Mouse (Mus musculus): Measurements from ENCODE around the gene Uts2. TPM values are rescaled to one million over a fixed set of nuclear protein-coding genes. Genes with fewer than 3 reads are reported as not detected.

Uts2 gene
- polyA plus RNA-seq, 1 experiment from 2014 or later, result not detected

Other genes starting within 250 kb of the Uts2 start
- 25.5 and 26.7 TPM in 2 replicates for gene Errfi1, start 143.2 kb upstream of the Uts2 start, polyA plus RNA-seq (2014; fragmentation: Nextera tagmentation; extraction: Ambion mirVana)
- 387 and 401 TPM in 2 replicates for gene Park7, start 82.7 kb upstream of the Uts2 start, polyA plus RNA-seq (2014; fragmentation: Nextera tagmentation; extraction: Ambion mirVana)
- 0.11 and 0.80 TPM in 2 replicates for gene Tnfrsf9, start 82.5 kb upstream of the Uts2 start, polyA plus RNA-seq (2014; fragmentation: Nextera tagmentation; extraction: Ambion mirVana)
- 6.0 and 6.7 TPM in 2 replicates for gene Per3, start 47.6 kb downstream of the Uts2 start, polyA plus RNA-seq (2014; fragmentation: Nextera tagmentation; extraction: Ambion mirVana)
- gene Vamp3, start 60.9 kb downstream of the Uts2 start, polyA plus RNA-seq (2014; fragmentation: Nextera tagmentation; extraction: Ambion mirVana), result 51.7 and 54.5 TPM in 2 replicates
- not detected in 2 replicates for gene Gm13090, start 92.5 kb downstream of the Uts2 start, polyA plus RNA-seq (2014; fragmentation: Nextera tagmentation; extraction: Ambion mirVana)